Mouse (Mus musculus) cortical plate, adult 2 months (tissue): Measurements from ENCODE around the gene Irf4.

ENCODE experiments used
- CTCF ChIP-seq: fragments of 200-500 bp; IDR thresholded peaks from 2 replicates; pipeline ENCODE4 v1.5.1; 2011; ENCODE audit warnings: mild to moderate bottlenecking, control low read depth, low read length; ENCODE audit not compliant: insufficient read depth; ENCODE audit errors: extremely low read depth
- POLR2A ChIP-seq: fragments of 200-500 bp; IDR thresholded peaks from 2 replicates; pipeline ENCODE4 v1.6.1; 2011; ENCODE audit warnings: mild to moderate bottlenecking, low read length, control low read depth; ENCODE audit not compliant: insufficient read depth; ENCODE audit errors: extremely low read depth

- no peak for TF ChIP-seq CTCF
- TF ChIP-seq POLR2A, result no peak
These were observed 26.4 kb upstream of the Irf4 start for GRCm38 (mm10) chr13:30722601-30723000.
